25 mouse cellular contexts compared by ENCODE assay signal in genomic region chrX:142677193-142677592, GRCm38 (mm10).
"Had no signal": no experiment of that assay in that cellular context is flagged by ENCODE, and none has a peak within 500 bp of the region (broad histone marks: within the 10 kb centered on the region; RNA-seq: fewer than 3 reads in every experiment).

No protein-coding gene starts in this region.

- H3K9me3 ChIP-seq: heart, embryonic 10.5 days; heart, embryonic 12.5 days; hindbrain, embryonic 10.5 days; hindbrain, embryonic 12.5 days; kidney, embryonic 15.5 days; limb, embryonic 10.5 days; limb, embryonic 12.5 days had no signal

- H3K4me1 ChIP-seq: hindbrain, embryonic 12.5 days had no signal

- H3K4me3 ChIP-seq: gastrocnemius, adult 2 months; heart, embryonic 10.5 days; heart, embryonic 12.5 days; hindbrain, embryonic 10.5 days; hindbrain, embryonic 12.5 days; kidney, embryonic 15.5 days; left cerebral cortex, adult 2 months; limb, embryonic 10.5 days; limb, embryonic 12.5 days had no signal

- H3K36me3 ChIP-seq: heart, embryonic 10.5 days; heart, embryonic 12.5 days; hindbrain, embryonic 10.5 days; hindbrain, embryonic 12.5 days; kidney, embryonic 15.5 days; limb, embryonic 10.5 days; limb, embryonic 12.5 days had no signal

- DNase-seq: gastrocnemius, adult 2 months; gastrocnemius, postnatal 10 days; gastrocnemius, postnatal 25 days; heart, adult 18-20 months; heart, postnatal 10 days; heart, postnatal 4 days; kidney, adult 11 months; kidney, adult 2 months; kidney, adult 9 months; kidney, postnatal 14 days; kidney, postnatal 36 days; liver had no signal

- H3K4me2 ChIP-seq: heart, embryonic 12.5 days; hindbrain, embryonic 12.5 days; hindbrain, embryonic 14.5 days; kidney, embryonic 15.5 days; limb, embryonic 12.5 days had no signal

- H3K9ac ChIP-seq: heart, embryonic 12.5 days; hindbrain, embryonic 12.5 days; hindbrain, embryonic 14.5 days; kidney, embryonic 15.5 days; limb, embryonic 12.5 days; liver, embryonic 14.5 days had no signal

- ATAC-seq: hindbrain, embryonic 16.5 days; intestine, embryonic 16.5 days had no signal

- H3K27ac ChIP-seq: gastrocnemius, adult 2 months; heart, embryonic 10.5 days; hindbrain, embryonic 10.5 days; hindbrain, embryonic 12.5 days; hindbrain, embryonic 14.5 days; kidney, embryonic 15.5 days; kidney, postnatal 0 days; left cerebral cortex, adult 2 months; limb, embryonic 10.5 days; limb, embryonic 12.5 days; liver, embryonic 14.5 days had no signal
